Mouse (Mus musculus): ENCODE measurements around the gene Ube2e1.

DNA sequence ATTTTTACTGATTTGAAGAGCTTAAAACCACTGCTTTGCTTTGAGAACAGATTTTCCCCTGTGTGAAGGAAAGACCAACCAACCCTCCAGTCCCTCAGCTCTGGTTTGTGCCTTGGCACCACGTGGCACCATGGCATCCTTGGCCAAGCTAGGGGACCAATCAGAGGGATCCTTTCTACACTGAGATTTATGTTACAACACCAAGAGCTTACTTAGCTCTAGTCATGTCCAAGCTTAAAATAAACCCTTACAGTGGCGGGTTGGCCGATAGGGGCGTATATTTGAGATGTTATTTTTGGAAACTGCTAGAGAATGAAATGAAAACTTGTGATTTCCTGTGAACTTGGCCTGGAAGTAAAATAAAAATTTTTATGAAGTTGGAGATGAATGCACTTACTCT is 11.9 kb upstream of the Ube2e1 start:
- TF ChIP-seq CTCF (IDR thresholded peaks at IDR 0.05) = no peak
- TF ChIP-seq EP300 (IDR thresholded peaks at IDR 0.05) = no peak
